Mouse (Mus musculus) layer of hippocampus, postnatal 36 days (tissue): Measurements from ENCODE around the gene Plk3. TPM values are rescaled to one million over a fixed set of nuclear protein-coding genes. Genes with fewer than 3 reads are reported as not detected.
A peak's percentile ranks its signal among the peaks of the same experiment; 100 is the strongest.

Experiments used
- DNase-seq, 2 experiments: peaks; one replicate each; pipeline ENCODE4 v3.0.0; 2022
- total RNA-seq, 2 experiments: library from RNA; stranded (reverse); gene quantifications; 2 replicates each; pipeline ENCODE4 v1.2.3; 2021

Gene Plk3
- total RNA-seq, 2 experiments from 2014 or later = 8.0 to 10.0 TPM

DNA sequence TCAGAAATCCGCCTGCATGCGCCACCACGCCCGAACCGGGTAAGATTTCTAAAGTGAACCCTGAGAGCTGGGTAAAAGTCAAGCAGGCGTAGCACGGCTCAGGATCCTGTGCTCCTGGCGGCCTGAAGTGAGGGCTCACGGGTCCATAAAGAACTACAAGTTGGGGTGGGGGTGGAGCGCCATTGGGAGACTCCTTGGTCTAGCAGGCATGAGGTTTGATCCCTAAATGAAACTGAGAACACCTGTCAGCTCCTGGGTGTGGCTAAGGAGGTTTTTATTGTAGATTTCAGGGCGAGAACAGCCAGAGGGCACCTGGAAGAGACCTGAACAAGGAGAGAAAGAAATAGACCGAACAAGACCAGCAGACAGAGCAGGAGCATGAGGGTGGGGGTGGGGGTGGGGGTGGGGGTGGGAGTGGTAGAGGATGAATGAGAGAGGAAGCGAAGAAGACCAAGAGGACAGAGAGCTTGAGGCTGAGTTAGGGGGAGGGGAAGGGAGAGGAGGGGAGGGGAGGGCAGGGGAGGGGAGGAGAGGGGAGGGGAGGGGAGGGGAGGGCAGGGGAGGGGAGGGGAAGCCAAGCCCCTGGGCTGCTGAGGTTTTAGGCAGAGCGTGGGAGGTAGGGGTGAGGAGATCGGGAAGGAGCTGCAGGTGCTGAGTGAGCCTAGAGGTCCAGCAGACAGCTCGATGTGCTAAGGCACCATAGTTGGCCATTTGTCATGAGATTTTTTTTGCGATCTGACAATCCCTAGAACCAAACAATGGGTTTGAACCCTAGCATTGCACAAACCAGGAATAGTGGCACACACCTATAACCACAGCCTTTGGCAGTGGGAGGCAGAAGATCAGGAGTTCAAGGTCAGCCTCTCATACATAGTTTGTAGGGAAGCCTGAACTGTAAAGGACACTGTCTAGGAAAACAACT lies 4.8 kb upstream of the Plk3 start:
- no peak for DNase-seq

DNA sequence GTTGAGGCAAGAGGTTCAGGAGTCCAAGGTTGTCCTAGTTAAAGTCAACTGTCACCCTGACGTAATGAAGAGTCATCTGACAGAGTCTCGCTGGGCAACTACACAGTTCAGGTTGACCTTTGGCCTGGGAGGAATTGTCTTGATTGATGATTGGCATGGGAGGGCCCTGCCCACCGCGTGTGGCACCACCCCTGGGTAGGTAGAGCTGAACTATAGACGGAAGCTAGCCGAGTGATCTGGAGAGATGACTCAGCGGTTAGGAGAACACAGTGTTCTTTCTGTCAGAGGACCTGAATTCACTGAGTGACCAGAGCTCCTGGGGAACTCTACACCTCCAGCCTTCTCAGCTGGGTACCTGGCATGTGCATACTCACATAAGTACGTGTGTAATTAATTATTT lies 2.3 kb upstream of the Plk3 start:
- DNase-seq = no peak

DNA sequence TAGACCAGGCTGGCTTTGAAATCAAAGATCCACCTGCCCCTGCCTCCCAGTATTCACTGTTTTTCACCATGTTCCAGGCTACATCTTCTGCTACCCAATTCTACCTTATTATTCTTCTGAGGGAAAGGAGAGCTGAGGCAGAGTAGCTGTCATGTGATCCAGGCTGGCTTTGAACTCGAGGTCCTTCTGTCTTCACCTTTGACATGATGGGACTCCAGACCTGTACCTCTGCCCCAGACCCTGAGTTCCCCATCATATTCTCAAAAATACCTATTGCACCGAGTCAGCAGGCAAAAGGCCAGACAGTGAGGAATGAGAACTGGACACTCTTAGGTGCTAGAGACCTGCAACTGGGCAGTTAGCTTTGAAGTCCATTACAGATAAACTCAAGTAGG lies 835 bp upstream of the Plk3 start:
- no peak for DNase-seq

DNA sequence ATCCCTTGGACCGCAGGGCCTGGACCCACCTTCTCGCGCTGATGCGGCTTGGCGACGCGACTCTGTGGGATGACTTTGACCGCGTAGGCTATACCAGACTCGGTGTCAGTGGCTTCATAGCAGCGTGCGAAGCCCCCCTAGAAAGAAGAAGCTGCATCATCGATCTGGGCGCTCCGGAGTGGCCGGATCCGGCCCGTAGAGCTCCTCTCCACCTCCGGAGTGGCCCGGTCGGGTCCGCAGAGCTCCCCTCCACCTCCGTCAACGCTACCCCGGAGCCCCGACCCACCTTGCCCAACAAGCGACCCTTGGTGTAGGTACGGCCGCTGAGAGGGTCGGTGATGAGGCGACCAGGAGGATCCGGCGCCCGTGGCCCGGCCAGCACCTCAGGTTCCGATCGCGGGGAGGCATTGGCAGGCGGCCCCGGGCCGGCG lies 382 bp downstream of the Plk3 start:
- DNase-seq = peak in 1 of 2 experiments; percentile 30

DNA sequence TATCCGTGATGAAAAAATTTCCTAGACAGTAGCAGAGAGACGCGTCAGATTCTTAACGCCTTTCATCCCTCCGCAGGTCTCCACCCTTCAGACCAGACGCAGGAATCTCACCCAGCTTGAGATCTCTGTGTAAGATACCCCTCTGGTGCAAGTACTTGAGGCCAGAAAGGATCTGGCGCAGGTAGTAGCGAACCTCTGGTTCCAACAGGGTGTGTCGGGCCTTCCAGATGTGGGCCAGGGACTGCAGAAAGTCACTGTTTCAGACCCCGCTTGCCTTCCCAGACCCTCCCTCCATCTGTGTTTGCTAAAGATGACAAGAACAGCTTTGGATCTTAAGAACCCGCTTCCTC lies 994 bp downstream of the Plk3 start:
- no peak for DNase-seq

DNA sequence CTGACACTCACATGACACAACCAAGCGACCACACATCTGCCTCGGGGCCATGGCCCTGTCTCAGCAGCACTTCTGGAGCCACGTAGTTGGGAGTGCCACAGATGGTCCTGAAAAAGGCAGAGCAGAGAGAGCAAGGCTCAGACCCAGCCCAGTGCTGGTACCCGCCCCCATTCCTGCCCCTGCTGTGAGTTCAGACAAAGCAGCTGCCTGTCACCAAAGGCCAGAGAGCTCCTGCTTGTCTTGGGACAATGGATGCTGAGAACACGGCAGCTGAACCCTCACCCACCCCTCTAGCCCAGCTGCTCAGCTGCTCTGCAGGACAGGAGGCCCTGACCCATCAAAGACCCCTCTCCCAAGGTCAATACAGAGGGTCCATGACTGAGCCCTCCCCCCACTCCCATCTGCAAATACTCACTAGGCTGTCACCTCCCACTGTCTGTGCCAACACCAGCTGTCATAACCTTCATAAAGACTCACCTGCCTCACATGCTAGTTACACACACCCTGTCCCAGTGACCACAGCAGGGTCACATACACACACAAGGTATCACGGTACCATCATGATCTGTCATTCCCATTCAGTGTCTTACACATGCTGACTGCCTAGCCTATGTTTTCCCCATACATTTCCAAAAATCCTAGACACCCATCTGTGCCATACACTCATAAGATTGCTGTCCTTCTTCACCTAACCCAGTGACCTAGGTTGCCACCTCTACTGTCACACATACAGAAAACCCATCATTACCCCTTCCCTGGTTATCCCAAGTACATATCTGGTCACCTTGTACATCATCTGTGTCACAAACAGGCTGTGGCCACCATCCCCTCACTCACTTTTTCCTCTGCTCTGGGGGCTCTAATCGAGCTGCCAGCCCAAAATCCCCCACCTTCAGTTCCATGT lies 1.6 kb downstream of the Plk3 start:
- no peak for DNase-seq

DNA sequence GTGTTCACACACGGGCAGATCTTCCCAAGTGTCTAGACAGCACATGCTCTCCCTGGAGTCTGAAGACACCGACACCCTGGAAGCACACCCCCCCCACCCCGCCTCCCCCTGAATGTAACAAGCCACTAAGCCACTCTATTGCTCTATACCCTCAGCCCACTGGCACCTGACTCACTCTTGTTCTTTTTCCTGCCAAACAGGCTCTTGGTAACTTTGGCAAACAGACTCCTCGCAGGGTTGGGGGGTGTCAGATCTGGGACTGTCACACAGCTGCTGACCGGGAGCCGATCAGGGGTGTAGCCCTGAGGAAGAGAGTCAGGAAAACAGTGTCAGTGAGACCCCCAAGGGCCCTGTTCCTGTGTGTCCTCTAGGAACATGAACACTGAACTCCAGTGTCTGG lies 2.6 kb downstream of the Plk3 start:
- no peak for DNase-seq

DNA sequence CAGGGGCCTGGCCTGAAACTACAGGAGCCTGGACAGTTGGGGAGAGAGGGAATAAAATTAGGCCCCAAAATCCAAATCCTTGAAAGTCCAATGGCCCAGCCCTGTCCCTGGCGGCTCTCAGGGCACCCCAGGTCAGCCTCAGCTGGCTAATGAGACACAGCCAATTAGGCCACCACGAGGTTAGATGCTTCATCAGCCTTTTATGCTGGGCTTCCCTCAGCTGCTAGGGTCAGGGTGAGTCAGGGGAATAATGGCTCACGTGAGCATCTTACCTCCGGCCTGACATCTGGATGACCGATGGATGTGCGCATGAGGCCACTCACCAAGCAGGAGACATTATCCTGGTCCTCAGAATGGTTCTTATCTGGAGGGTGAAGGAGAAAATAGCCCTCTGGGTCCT lies 3.0 kb downstream of the Plk3 start:
- DNase-seq = no peak

DNA sequence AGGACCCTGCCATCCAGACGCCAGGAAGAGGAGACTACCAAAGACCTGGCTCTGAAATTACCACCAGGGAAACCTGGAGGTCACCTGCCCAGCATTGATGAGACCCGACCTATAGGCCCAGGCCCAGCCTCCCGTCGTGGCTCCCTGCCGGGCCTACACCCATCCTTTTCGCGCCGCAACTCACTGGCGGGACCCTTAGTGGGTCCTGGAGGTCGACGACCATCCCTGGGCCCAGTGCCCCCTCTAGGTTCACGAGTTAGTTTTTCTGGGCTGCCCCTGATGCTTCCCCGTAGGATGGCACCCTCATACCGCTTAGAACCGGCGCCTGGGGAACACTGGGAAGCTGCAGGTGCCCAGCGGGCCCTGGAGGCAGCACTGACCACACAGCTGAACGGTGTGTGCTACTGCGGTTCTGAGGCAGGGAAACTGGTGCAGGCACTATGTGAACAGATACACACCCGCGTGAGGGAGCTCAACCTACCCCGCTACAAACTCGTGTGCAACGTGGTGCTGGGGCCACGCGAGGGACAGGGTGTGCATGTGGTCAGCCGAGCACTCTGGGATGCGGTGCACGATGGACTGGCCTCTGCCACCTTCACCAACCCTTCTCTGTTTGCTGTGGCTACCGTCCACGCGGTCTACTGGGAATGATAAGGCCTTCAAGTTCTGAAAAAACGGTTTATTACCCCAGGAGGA lies 5.6 kb downstream of the Plk3 start:
- DNase-seq = no peak

DNA sequence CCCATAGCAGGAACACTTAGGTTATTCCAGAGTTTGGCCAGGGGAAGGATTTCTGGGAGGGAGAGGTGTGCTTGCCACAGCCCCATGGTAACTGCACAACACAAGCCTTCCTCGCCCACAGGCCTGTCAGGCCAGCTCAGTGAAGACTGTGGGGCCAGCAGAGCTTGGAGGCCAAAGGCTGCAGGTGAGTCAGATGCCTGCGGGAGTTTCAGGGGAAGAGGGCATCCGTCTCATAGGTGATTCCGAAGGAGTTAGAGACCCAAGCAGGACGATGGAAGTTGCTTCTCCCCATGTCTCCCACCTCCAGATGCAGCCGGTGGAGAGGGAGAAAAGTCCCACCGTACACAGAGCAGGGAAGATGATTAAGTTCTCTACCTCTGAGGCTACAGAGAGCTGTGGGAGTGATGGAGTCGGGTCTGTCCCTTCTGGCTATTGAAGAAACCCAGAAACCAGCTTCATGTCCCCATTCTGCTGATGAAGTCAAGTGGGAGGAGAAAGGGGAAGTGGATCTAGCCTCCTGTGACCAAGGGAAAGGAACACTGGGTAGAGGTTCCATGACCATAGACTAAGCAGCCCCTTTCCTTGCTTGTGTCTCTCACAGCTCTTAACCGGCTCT lies 7.0 kb downstream of the Plk3 start, which contains the start of gene Tctex1d4:
Tctex1d4 (plus strand) TSS at position 120 of the 616 bp plus-strand sequence.
- DNase-seq = no peak

DNA sequence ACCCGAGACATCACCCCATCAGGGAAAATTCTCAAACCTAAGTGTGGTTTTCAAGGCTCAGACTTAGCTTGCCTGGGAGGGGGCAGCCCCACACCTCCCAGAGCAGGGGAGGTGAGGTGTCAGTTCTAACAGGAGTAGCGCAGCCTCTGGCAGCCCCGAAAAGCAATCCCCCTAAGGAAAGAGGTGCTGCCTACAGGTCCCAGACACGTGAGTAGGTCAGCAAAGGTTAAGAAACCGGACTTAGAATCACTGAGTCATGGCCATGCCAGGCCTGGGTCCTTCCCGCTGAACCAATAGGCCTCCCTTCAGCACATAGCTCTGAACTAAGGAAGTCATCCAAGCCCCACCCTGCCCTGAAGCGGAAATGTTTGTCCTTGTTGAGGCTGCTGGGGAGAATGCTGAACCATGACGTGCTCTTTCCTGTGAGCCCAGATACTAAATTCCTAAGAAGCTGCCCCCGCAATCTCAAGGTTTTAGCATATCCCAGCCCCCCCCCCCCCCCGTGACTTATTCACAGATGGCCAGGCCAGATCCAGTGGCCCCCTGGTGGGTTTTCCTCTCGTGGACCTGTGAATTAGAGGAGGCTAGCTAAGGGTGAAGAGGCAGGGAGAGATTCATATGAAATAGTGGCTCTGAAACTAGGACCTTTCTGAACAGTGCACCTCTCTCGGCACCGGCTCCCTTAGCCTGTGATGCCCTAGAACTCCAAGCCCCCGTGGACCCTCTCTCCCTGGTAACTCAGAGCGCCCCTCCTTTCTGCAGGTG lies 7.7 kb downstream of the Plk3 start:
- DNase-seq = no peak

DNA sequence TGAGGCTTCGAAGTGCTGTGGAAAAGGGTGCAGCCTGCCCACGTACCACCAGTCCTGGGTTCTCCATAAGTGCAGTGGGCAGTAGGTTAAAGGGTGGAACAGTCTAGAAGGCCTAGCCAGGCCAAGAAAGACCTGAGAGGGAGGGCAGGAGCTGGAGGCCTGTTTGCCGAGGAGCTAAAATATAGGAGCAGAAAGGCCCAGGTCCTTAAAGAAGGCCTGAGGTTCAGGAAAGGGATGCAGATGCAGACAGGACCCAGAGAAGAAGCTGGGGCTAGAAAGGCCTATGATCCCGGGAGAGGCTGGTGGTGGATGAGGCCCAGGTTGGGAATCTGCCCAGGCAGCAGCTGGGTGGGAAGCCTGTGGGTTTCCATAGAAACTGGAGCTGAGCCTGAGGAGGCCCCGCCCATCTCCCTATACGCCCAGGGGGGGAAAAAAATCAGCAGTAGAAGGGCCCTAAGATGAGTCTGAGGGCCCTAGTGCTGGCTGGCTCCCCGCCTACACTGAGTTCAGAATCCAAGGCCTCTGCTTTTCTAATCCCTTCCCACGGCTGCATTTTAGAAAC lies 8.3 kb downstream of the Plk3 start, which contains the start of gene Btbd19:
Btbd19 (minus strand) TSS at position 378 of the 562 bp plus-strand sequence.
- DNase-seq = peak; percentile 68 to 81

DNA sequence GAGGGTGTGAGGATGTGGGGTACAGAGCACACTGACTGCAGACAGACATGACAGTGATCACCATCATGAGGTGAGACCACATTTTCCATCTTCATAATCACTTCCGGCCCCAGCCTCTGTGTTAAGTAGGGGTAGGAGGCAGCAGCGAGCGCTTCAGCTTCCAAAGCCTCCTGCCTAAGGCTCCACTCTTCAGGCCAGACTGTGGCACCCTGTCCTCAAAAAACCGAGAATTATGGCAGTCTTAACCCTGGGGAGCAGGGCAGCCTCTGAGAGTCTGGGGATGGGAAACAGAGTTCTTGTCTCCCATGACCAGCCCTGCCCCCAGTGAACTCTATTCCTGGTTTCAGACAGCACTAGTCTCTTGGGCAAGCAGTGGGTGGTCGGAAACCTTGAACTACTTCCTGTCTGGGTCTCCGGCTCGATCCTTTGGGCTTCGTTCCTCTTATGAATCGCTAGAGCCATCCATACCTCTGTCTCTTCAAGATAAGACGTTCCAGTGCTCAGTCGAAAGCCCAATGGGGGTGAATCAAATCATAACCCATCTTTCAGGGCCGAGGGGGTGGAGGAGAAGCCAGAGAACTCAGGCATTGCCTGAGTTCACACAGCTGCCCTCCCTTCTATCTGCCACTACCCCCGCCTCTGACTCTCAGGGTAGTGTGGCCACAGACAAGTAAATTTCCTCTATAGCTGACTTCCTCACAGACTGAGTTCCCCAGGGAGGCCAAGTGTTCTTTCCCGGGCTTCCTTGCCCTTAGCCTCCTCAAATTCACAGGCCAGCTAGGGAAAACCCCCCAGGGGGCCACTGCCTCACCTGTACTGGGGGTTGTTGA lies 9.0 kb downstream of the Plk3 start:
- no peak for DNase-seq

DNA sequence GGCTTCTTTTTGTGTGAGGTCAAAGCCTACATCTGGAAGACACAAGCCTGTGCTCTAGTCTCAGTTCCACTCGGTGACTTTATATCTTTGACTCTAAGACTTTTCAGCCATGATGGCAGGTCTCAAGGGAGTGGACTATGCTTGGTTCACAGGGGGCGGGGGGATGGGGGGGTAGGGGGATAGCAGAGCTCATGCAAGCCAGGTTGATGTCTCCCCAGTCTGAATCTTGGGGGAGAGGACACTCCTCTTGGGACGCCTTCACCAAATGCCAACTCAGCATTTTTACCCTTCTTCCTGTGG lies 9.6 kb downstream of the Plk3 start:
- no peak for DNase-seq

DNA sequence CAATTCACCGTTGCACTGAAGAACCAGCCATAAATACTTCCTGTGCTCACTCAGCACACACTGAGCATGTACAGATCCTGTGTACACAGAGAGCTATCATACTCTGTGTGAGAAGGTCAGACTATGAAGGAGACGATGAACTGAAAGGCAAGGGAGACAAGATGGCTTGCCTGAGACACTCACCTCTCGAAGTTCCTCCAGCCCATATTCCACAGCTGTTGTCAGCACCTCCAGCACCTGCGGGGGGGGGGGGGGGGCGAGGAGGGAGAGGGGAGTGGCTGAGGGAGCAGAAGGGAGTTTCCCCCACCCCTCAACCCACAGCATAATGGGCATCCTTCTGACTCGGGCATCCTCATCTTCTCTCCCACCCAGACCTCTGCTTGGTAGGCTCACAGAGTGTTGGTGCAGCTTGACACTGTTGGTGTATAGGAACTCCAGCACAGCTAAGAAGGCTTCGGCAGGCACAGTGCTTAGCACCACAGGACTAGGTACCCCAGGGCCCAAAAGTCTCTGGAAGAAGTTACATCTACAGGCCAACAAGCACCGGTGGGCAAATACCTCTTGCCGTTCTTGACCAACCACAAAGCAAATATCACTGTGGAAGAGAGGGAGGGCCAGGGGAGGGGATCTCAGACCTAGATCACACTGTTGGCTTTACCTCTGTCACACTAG lies 10.1 kb downstream of the Plk3 start:
- no peak for DNase-seq

DNA sequence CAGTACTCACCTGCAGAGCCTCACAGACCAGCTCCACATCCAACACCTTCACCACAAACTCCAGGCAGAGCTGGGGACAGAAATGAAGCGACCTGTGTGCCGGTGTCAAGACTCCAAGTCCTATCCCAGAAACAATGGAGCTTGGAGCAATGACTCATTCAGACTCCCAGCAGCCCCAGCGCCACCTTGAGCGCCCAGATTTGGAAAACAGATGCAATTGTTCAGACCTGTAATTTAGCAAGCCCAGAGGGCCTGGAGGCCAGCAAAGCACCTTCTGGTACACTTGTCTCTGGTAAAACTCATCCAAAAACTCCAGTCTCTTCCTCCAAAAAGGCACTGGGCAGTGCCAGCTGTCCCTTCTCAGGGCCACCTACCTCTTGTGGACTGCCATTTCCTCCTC lies 11.6 kb downstream of the Plk3 start:
- DNase-seq = no peak

DNA sequence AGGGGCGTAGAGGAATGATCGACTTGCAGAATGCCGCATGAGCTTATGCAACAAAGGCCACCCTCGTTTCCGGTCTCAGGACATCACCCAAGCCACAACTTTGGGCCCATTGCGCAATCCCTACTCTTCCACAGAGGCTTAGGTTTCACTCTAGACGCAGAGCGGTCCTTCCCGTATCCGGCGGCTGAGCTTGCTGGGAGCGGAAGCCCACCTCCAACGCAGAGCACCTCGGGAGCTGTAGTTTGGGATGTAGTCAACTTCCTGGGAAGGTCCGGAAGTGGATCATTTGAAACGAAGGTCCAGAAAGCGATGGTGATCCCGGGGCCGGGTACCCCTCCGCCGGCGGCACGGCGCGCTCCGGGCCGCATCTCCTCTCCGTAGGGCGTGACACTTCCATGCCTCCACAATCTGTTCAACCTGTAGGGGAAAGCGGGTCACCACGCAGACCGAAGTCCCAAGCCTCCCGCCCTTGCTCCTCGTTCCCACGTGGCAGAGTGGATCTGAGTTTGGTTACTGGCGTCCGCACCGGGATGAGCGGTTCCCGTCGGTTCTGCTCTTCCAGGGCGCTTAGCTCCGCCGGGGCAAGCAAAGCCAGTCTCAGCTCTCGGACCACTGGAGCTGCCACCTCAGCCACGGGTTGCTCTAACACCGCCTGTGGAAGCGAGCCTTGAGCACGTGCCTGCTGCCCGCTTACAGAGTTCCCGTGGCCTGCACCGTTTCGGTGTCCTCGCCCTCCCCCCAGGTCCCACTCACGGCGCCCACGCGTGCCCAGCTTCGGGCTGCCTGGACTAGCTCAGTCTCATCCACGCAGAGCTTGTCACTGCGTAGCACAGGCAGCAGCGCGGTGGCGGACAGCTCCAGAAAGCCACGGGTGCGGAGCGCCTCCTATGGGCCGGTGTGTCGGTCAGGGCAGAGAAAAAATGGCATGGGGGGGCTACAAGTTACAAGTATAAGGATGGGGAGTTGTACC lies 13.0 kb downstream of the Plk3 start:
- DNase-seq = peak; percentile 93

DNA sequence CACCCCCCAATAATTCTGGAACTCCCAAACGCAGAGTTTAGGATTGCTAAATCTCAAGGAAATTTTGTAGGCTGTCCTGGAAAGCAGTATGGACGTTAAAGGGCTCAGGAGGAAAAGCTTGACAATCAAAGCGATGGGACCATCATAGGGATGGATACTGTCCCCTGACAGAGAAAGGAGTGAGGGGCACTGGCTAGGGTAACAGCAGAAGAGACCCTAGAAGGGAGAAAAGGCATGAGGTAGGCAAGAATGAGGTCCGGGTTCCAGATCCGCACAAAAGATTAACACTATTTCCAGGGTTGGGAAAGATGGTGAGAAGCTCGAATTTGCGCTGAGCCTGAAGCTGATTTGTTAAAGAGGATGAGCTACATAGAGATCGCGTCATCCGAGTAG lies 13.7 kb downstream of the Plk3 start:
- DNase-seq = no peak

DNA sequence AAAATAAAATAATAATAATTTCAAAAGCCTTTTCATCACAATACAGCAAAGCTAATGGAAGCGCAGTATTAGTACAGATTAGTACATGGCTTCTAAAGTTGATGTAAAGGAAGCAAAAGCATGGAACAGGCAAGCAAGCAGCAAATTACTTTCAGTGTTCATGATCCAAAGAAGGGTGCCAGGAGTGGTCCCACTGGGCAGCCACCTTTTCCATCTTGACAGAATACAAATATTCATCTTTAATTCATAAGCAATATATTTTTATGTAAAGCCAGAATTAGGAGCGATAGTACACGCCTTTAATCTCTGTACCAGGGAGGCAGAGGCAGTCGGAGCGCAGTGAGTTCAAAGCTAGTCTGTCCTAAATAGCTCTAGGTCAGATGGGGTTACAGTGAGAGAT lies 14.1 kb downstream of the Plk3 start:
- DNase-seq = no peak
